Mouse (Mus musculus) gastrocnemius, postnatal 36 days (tissue): ENCODE measurements around the gene Inpp4a. TPM values are rescaled to one million over a fixed set of nuclear protein-coding genes. Genes with fewer than 3 reads are reported as not detected.
A peak's percentile ranks its signal among the peaks of the same experiment; 100 is the strongest.

Experiments used
- DNase-seq, 2 experiments: peaks; one replicate each; pipeline ENCODE4 v3.0.0; 2022
- intact Hi-C: fragments of 180-260 bp; cut with DNase I; formaldehyde crosslinking; loops from one replicate; pipeline ENCODE4 v1.15.1; 2025
- total RNA-seq, 2 experiments: library from RNA; stranded (reverse); gene quantifications; 2 replicates each; pipeline ENCODE4 v1.2.3; 2021

Gene Inpp4a
- total RNA-seq, 2 experiments from 2014 or later: 16.3 to 21.5 TPM

- no peak for DNase-seq
- intact Hi-C loops: no loop called here
These were observed 105.5 kb downstream of the Inpp4a start for GRCm38 (mm10) chr1:37405137-37405536.

GRCm38 (mm10) chr1:37407228-37407627 is 107.6 kb downstream of the Inpp4a start:
- intact Hi-C loops: no loop called here
- DNase-seq: no peak

GRCm38 (mm10) chr1:37408059-37408458 is 108.4 kb downstream of the Inpp4a start:
- intact Hi-C loops: no loop called here
- no peak for DNase-seq

DNA sequence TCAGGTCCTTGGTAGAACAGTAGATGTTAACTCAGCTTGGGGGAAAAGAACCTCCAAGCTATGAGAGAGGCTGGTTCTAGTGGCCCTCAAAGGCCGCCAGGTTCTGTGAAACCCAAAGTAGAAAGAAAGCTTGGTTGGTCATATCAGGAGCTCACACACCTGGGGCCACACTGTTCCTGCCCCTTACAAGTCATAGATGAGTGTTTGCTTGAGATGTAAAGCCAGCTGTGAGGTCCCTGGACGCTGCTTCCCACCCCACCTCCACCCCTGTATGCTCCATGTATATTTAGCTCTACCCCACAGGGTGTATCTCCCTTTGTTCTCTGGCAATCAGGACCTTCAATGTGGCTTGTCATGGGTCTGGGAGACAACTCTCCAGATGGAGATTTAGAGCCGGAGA is 109.0 kb downstream of the Inpp4a start:
- DNase-seq: no peak
- intact Hi-C loops: no loop called here

DNA sequence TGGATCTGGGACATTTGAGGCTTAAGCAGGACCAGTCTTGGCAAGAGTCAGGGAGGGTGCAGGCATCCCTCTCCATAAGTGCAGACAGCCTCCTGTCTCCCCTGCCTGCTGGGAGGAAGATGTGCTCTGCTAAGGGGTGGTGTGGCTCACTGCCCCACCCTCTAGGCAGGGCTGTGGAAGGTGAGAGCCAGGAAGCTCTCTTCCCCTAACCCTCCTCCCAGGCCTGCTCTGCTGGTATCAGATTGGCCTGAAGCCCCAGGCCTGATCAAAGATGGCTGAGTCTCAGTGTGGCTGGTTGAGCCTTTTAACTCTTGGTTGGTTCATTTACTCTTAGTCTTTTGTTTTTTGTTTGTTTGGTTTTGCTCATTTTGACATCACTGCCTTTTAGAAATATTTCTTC is 110.0 kb downstream of the Inpp4a start:
- no peak for DNase-seq
- intact Hi-C loops: no loop called here

- intact Hi-C loops: no loop called here
- DNase-seq: no peak
These were observed 115.7 kb downstream of the Inpp4a start for GRCm38 (mm10) chr1:37415394-37415793.

DNA sequence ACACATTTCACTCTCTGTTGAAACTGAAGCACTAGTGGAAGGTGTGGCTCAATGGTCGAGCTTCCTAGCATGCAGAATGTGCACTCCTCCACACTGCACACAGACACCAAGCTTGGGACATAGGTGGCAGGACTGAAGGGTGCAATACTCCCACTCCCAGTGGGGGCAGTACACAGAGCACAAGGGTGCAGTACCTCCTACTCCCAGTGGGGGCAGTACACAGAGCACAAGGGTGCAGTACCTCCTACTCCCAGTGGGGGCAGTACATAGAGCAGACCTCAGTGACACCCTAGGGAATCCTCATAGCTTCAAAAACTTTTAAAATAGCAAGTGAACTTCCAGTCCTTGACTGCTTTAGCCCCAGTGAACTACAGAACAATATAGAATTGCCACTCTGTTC is 119.8 kb downstream of the Inpp4a start:
- intact Hi-C loops: no loop called here
- DNase-seq: peak in 1 of 2 experiments; percentile 35

- intact Hi-C loops: no loop called here
- no peak for DNase-seq
These were observed 127.6 kb downstream of the Inpp4a start for GRCm38 (mm10) chr1:37427144-37427875.

DNA sequence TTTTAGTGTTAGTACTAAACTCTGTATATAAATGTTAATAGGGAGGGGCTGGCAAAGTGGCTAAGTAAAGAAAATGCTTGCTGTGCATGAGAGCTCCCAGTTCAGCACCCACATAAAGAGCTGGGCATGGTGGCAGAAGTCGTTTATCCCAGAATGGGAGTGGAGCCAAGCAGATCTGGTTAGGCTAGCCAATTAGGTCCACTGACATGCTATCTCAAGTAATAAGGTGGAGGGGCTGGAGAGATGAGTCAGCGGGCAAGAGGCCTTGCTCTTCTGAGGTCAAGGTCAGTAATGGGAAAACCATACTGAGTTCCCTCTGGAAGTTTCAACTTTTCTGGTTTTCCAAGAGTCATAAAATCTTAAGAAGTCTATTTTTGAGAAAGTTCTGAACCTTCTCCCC is 129.2 kb downstream of the Inpp4a start:
- intact Hi-C loops: no loop called here

GRCm38 (mm10) chr1:37429366-37430296 is 130.0 kb downstream of the Inpp4a start, which contains the start of the genes Coa5 and Unc50:
Coa5 (minus strand) TSS chr1:37430103.
Unc50 (plus strand) TSS chr1:37430139.
- DNase-seq: peak; percentile 92 to 93
- intact Hi-C loops: loop anchor here (10.0 kb wide), 1 partner anchor 435 kb away; the partner anchor contains the start of gene Tsga10

More for the DNA sequence above, 129.2 kb downstream of the Inpp4a start:
- DNase-seq: no peak

- no peak for DNase-seq
These were observed 130.7 kb downstream of the Inpp4a start for GRCm38 (mm10) chr1:37430297-37430840.

GRCm38 (mm10) chr1:37436419-37436818 is 136.8 kb downstream of the Inpp4a start:
- intact Hi-C loops: loop anchor here (10.0 kb wide), 1 partner anchor 428 kb away; the partner anchor contains the start of gene Tsga10
- DNase-seq: no peak

More at GRCm38 (mm10) chr1:37430297-37430840, 130.7 kb downstream of the Inpp4a start:
- intact Hi-C loops: loop anchor here (10.0 kb wide), 1 partner anchor 434 kb away; the partner anchor contains the start of gene Tsga10

DNA sequence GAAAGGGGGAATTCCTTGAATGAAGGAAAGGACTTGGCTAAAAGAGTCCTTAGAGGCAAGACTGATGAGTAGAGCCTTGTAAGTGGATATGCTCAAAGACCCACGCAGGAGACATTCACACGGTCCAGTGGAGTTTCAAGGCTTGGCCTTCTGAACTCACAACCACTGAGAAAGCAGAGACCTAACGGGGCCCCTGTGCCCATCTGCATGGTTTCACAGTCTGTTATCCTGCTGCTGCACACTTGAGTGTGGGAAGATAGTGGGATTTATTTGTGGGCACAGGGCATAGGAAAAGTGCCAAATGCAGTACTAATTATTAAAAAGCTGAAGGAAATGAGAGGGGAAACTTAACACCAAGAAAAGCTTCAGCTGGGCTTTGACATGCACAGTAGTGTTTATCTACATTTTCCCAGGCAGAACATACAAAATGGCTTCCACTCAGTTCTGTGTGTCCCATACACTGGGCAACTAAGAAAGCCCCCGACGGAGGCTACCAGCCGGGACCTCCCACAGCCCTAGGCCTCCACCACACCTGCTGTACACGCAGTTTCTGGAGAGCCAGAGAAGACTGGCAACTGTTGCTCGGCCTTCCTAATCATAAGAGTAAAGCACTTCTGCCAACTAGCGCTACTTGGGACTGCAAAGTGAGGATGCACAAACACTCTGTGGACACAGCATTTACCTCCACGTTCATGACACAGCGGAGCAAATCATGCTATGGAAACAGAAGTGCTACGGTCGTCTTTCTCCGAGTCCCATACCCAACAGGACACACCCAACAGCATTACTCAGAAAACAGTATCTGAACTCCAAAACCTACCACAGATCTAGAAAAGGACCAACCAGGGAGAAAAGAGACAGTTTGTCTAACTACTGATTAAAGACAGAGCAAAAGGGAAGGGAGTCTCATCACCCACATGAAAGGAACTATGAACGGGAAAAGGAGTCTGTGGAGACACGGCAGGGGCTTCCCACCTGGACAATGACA is 143.5 kb downstream of the Inpp4a start:
- intact Hi-C loops: no loop called here
- DNase-seq: no peak

DNA sequence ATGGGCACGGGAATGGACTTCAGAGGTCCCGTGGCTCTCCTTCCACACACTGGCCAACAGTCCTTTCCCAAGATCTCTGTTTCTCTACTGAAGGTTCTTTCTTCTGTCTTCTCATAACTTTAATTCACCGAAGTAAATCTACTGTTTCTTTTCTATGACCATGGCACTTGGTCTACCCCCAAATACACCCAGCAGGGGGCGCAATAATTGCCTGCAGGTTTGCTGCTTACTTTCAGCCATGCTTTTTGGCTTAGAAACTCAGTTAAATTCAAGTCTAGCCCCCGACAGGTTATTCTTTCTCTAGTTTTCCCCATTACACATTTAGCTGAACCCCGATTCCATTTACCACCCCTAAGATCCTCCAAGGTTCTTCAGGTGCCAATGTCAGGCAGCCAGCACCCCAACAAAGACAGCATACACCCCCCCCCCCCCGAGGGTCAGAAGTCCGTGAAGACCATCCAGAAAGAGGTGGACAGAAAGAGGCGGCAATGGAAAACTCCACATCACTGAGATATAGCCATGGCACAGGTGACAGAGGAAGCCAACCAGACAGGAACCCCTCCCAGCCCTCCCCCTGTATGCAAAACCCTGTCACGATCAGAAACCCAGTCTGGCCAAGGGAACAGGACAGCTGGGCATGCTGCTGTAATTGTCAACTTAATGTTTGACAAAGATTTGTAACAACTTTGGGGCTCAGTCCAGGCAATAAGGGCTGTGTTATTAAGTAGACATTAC is 148.9 kb downstream of the Inpp4a start:
- DNase-seq: peak in 1 of 2 experiments; percentile 30
- intact Hi-C loops: loop anchor here (5.0 kb wide), 1 partner anchor 189 kb away; no protein-coding TSS in a partner anchor

- no peak for DNase-seq
- intact Hi-C loops: no loop called here
These were observed 151.6 kb downstream of the Inpp4a start for GRCm38 (mm10) chr1:37451270-37451669.

DNA sequence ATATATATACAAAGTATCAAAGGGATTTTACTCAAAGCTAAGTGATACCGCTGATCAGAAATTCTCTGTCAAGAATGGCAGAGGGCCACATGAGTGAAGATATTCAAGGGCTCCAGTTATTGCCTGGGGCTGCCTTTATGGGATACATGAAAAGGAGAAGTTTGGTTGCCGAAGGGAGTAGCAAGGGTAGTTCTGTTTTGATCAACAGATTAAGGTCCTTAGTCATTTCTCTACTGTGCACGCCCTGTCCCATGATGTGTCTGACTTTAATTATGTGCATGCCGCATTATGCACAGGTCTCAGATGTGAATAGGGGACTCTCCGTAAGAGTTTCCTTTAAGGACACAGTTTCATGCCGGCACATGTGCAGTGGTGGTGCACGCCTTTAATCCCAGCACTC is 157.9 kb downstream of the Inpp4a start:
- intact Hi-C loops: no loop called here
- DNase-seq: no peak
